Mouse (Mus musculus) inflammation-experienced regulatory T-cells, adult 6 months (primary cell): Measurements from ENCODE around the gene Lmo7. TPM values are rescaled to one million over a fixed set of nuclear protein-coding genes. Genes with fewer than 3 reads are reported as not detected.

ENCODE experiments used
- ATAC-seq: one replicate; pipeline ENCODE4 v1.8.0; 2017
- polyA plus RNA-seq, 3 experiments: library from polyadenylated mRNA; unstranded; fragments of 100-300 nt; shearing (Covaris generic); gene quantifications; one replicate each; pipeline ENCODE4 v1.2.1; 2017

Gene Lmo7
- polyA plus RNA-seq, 3 experiments from 2014 or later = 0.24 TPM; not detected in 2

DNA sequence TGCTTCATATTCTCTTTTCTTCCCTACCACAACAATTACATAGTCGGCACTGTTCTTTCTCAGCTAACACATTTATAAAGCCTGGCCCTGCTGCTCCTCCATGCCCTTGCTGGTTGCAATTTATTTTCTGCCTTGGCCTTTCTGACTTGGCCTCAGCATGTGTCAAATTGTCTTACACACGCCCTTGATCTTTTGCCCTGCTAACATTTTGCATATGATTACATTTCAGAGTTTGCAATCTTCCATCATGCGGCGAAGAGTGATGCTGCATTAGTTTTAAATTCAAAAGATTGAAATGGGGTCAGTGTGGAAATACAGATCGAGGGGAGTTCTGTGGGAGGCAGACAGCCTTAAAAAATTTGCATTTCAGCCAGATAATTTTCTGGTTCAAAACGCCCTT, 234.6 kb downstream of the Lmo7 start:
- no peak for ATAC-seq

DNA sequence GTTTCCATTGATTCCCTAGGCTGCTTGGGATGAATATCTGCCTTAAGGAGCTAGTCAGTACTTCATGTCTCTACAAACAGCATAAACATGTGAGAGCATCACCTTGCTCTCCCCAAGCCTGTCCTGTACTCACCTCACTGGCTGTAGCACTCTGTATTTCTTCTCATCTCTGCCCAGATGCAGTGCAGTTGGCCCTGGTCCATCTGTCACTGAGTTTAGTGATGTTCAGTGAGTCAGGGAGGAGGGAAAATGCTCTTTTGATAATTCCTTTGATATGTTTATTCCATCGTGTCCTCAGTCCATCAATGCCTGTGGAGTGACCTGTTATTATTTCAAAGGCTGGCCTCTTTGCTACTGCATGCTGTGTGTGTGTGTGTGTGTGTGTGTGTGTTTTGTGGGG, 235.2 kb downstream of the Lmo7 start:
- no peak for ATAC-seq

DNA sequence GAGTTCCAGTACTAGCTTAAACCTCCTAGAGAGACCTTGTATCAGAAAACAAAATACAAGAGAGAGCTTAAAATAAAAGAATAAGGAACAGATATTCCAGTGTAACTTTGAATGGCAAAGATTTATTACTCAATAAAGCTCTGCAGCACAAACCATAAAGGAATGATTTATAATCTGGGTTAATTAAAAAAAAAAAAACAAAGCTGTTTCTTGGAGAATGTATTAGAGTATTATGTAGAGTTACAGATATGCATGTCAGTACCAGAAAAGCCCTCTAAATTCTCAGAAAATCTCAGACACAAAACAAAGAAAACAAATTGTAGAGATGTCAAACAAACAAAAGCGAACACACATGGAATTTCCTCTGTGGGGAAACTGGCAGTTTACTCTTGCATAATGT, 243.0 kb downstream of the Lmo7 start:
- no peak for ATAC-seq

DNA sequence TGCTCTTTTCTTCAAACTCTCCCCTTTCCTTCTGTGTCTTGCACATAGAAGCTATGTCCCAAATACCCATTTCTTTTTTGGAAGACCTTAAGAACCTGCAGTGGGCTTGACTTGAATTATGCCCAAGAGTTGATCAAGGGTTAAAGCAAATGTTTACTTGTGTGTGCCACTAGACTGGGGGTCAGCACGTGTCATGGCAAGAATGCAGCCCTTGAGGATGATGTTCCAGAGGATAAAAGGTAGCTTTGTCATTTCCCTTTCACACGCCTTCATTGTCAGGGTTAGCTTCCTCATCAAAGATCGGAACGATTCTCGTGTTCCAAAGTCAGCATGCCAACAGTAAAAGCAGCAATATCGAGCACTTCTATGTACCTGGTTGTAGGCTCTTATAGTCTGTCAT, 243.4 kb downstream of the Lmo7 start:
- ATAC-seq = no peak

DNA sequence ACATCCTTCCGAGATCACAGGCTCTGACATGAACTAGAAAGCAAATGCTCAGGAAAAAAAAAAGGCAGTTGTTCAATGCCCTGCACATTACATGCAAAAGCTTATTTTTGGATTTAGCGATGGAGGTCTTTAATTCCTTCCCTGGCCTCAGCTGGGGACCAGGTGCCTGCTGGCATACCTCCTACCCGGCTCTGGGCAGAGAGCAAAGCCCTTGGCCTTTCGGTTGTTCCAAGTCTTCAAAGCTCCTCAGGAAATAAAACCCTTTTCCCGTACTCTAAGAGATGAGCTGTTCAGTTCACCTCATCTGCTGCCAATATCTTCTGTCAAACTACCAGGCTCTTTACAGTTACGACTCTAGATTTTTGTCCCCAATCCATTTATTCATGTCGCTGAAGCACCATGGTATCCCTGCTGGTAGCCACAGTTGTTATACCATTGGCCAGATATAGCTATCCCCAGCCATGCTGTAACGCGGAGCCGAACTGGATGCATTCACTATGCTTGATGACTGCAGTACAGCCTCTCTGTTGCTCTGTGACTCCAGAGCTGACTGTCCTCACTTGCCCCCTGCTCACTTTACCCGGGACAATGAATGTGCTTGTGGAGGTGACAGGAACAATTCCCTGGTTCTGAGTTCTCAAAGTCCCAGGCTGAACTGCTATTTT, 246.4 kb downstream of the Lmo7 start:
- ATAC-seq = no peak

Other genes with a start within 250 kb of the Lmo7 start
- gene Tbc1d4, start 120.8 kb upstream of the Lmo7 start, polyA plus RNA-seq = 100 to 1,000 TPM in 2 of 3 experiments, 10 to 100 TPM in 1; 65.2 to 284 (median 227) TPM
- gene Commd6, start 89.3 kb upstream of the Lmo7 start, polyA plus RNA-seq = 100 to 1,000 TPM; 146 to 160 (median 148) TPM
- gene Uchl3, start 76.0 kb upstream of the Lmo7 start, polyA plus RNA-seq = 10 to 100 TPM; 64.1 to 95.5 (median 72.0) TPM
- gene Gm9922, start 143 bp upstream of the Lmo7 start, polyA plus RNA-seq = not detected